Mouse (Mus musculus) left cerebral cortex, adult 8-10 months (tissue): ENCODE results near the gene Fam53a. TPM values are rescaled to one million over a fixed set of nuclear protein-coding genes. Genes with fewer than 3 reads are reported as not detected.

ENCODE experiments used
- DNase-seq, 2 experiments: peaks; one replicate each; pipeline ENCODE4 v3.0.0; 2022; ENCODE audit warnings: low spot score in 2 of 2
- total RNA-seq, 4 experiments: library from RNA; stranded (reverse); gene quantifications; 2 replicates each; pipeline ENCODE4 v1.2.4; 2022

Fam53a gene
- 10 to 100 TPM; 22.4 to 28.3 (median 26.2) TPM for total RNA-seq

GRCm38 (mm10) chr5:33629301-33629987, at the start of gene Fam53a, which contains the start of gene Gm9903:
Gene Fam53a, minus strand, starts transcription at chr5:33629635.
Gene Gm9903, plus strand, starts transcription at chr5:33629925.
- peak; percentile 99 for DNase-seq

GRCm38 (mm10) chr5:33678244-33678643, 48.8 kb upstream of the Fam53a start:
- DNase-seq = no peak

- DNase-seq = peak in 1 of 2 experiments; percentile 38
Observed at GRCm38 (mm10) chr5:33675964-33676363, 46.5 kb upstream of the Fam53a start.

- peak; percentile 31 to 73 for DNase-seq
Observed at GRCm38 (mm10) chr5:33674439-33674838, 45.0 kb upstream of the Fam53a start.

GRCm38 (mm10) chr5:33671659-33672058, 42.2 kb upstream of the Fam53a start:
- no peak for DNase-seq

GRCm38 (mm10) chr5:33668223-33668622, 38.8 kb upstream of the Fam53a start:
- DNase-seq = no peak

- no peak for DNase-seq
Observed at GRCm38 (mm10) chr5:33658664-33659050, 29.2 kb upstream of the Fam53a start.

GRCm38 (mm10) chr5:33657787-33658663, 28.6 kb upstream of the Fam53a start, which contains the start of the genes Tacc3 and Tmem129:
Gene Tacc3, plus strand, starts transcription at chr5:33658128.
Gene Tmem129, minus strand, starts transcription at chr5:33658416.
- DNase-seq = peak; percentile 96 to 99

GRCm38 (mm10) chr5:33657251-33657786, 27.9 kb upstream of the Fam53a start:
- DNase-seq = no peak

GRCm38 (mm10) chr5:33656739-33657138, 27.3 kb upstream of the Fam53a start:
- no peak for DNase-seq

- DNase-seq = no peak
Observed at GRCm38 (mm10) chr5:33655251-33655840, 25.9 kb upstream of the Fam53a start.

GRCm38 (mm10) chr5:33654424-33654823, 25.0 kb upstream of the Fam53a start:
- no peak for DNase-seq

GRCm38 (mm10) chr5:33652783-33653173, 23.3 kb upstream of the Fam53a start:
- no peak for DNase-seq

GRCm38 (mm10) chr5:33651921-33652782, 22.7 kb upstream of the Fam53a start, which contains the start of gene Slbp:
Gene Slbp, minus strand, starts transcription at chr5:33652574.
- DNase-seq = peak; percentile 94 to 96

- no peak for DNase-seq
Observed at GRCm38 (mm10) chr5:33651541-33651920, 22.1 kb upstream of the Fam53a start.

GRCm38 (mm10) chr5:33651017-33651416, 21.6 kb upstream of the Fam53a start:
- no peak for DNase-seq

GRCm38 (mm10) chr5:33640652-33641051, 11.2 kb upstream of the Fam53a start:
- DNase-seq = no peak

- no peak for DNase-seq
Observed at GRCm38 (mm10) chr5:33638826-33639225, 9.4 kb upstream of the Fam53a start.

GRCm38 (mm10) chr5:33637606-33638350, 8.3 kb upstream of the Fam53a start:
- no peak for DNase-seq

GRCm38 (mm10) chr5:33635361-33635760, 5.9 kb upstream of the Fam53a start:
- no peak for DNase-seq
